Mouse (Mus musculus): ENCODE data around the gene Nf2. TPM values are rescaled to one million over a fixed set of nuclear protein-coding genes. Genes with fewer than 3 reads are reported as not detected.
A peak's percentile ranks its signal among the peaks of the same experiment; 100 is the strongest.

The Nf2 gene
- polyA plus RNA-seq, 1 experiment, result 43.5 TPM

DNA sequence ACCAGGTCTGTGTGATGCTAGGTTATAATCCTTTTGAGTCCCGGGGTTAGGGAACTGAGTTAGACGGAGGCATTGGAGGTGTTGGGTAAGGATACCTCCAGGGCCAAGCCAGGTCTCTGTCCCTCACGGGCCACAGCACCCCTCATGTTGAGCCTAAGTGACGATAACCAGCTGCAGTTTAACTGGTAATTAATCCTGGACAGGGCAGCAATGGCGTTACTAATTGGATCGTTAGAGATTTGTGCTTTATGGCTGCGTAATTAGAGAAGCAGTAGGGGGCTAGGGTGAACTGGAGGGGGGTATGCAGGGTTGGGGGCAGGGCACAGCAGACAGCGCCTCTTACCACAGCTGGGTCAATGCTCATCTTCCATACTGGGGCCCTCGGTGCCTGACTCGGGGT, 96.5 kb downstream of the Nf2 start:
- Histone ChIP-seq H3K4me1 (ENCODE audit: control insufficient read depth, insufficient read depth, insufficient read length, low read length) (no peaks in the 10 kb centered on the region), H3K27ac (ENCODE audit: insufficient read depth, low read depth, low read length) (no peak overlapping the region), H3K27me3 (ENCODE audit: control insufficient read depth, insufficient read depth, low read length) (peaks cover 16% of the 10 kb centered on the region), H3K36me3 (ENCODE audit: control insufficient read depth, insufficient read depth, low read length) (no peaks in the 10 kb centered on the region), H3K4me3 (ENCODE audit: low read depth, low read length) (no peak overlapping the region)
- WGBS, result 53% methylated on average over 10 of the region's 10 CpGs
- no peak for TF ChIP-seq POLR2A (IDR thresholded peaks at IDR 0.05; ENCODE audit: low read depth, low read length)
- no peak for TF ChIP-seq CTCF (IDR thresholded peaks at IDR 0.05; ENCODE audit: extremely low read depth, insufficient read length, insufficient replicate concordance, low read depth, low read length)

DNA sequence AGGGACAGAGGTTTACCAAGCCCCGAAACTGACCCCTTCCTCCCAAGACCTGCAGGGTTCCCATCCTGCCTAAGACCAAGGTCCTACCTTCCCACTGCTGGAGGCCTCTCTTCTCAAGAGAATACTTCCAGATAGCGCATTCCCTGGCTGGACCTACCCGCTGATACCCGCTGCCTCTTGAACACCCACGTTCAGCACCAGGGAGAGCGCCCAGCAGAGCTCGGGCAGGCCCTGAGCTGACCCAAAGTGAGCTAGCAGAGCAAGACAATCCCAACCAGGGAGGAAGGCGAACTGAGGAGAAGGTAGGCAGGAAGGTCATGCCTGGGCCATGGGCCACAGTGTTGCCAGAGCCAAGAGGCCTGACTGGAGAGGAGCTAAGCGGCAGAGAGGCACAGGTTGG, 99.1 kb downstream of the Nf2 start:
- no peak overlapping the region for H3K27ac ChIP-seq (ENCODE audit: insufficient read depth, low read depth, low read length)
- TF ChIP-seq CTCF (IDR thresholded peaks at IDR 0.05; ENCODE audit: extremely low read depth, insufficient read length, insufficient replicate concordance, low read depth, low read length), result no peak
- TF ChIP-seq POLR2A (IDR thresholded peaks at IDR 0.05; ENCODE audit: low read depth, low read length), result no peak
- H3K36me3 ChIP-seq (ENCODE audit: control insufficient read depth, insufficient read depth, low read length), result no peaks in the 10 kb centered on the region
- H3K4me1 ChIP-seq (ENCODE audit: control insufficient read depth, insufficient read depth, insufficient read length, low read length), result no peaks in the 10 kb centered on the region
- H3K27me3 ChIP-seq (ENCODE audit: control insufficient read depth, insufficient read depth, low read length), result peaks cover 41% of the 10 kb centered on the region
- H3K4me3 ChIP-seq (ENCODE audit: low read depth, low read length), result no peak overlapping the region
- WGBS, result 3% methylated on average over 9 of the region's 9 CpGs

DNA sequence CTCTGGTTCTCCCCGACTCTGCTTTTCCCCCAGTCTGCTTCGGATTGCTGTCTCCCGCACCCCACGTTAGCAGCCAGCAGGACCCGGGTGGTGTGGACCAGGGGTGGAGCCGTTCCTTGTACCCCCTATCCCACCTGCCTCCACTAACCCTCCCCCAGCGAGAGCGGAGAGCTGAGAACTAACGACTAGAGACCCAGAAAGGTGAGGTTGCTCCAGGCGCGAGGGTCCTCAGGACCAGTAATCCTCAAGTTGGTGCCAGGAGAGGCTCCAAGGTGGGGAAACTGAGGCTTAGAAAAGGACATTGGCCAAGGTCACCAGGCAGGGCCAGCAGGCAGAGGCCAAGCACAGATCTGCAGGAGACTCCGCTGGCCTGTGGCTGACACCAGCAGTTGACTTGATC, 102.1 kb downstream of the Nf2 start:
- Histone ChIP-seq H3K27me3 (ENCODE audit: control insufficient read depth, insufficient read depth, low read length) (peaks cover 44% of the 10 kb centered on the region), H3K4me1 (ENCODE audit: control insufficient read depth, insufficient read depth, insufficient read length, low read length) (no peaks in the 10 kb centered on the region), H3K36me3 (ENCODE audit: control insufficient read depth, insufficient read depth, low read length) (no peaks in the 10 kb centered on the region), H3K27ac (ENCODE audit: insufficient read depth, low read depth, low read length) (no peak overlapping the region), H3K4me3 (ENCODE audit: low read depth, low read length) (no peak overlapping the region)
- TF ChIP-seq CTCF (IDR thresholded peaks at IDR 0.05; ENCODE audit: extremely low read depth, insufficient read length, insufficient replicate concordance, low read depth, low read length) (no peak), POLR2A (IDR thresholded peaks at IDR 0.05; ENCODE audit: low read depth, low read length) (no peak)
- 7% methylated on average over 12 of the region's 12 CpGs for WGBS

DNA sequence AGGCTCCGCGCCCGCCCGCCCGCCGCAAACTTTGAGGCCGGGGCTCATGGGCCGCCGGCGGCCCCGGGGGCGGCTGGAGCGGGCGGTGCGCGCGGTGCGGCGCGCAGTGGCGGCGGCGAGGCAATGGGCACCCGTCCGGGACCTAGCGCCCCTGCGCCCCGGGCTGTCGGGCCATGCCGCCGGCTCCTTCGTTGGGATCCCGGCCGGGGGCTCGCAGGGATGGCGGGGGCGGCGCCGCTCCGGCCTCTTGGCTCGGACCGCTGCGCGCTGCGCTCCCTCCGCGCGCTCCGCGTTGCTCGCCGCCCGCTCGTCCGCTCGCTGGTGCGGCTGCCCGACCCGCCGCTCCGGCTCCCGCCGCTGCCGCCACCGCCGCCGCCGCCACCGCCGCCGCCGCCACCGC, 102.6 kb downstream of the Nf2 start, which contains the start of gene Cabp7:
Gene Cabp7, minus strand, starts transcription at position 46 of the 400 bp plus-strand sequence.
- Histone ChIP-seq H3K4me3 (ENCODE audit: low read depth, low read length) (peak within 1 kb of the TSS; percentile 34), H3K4me1 (ENCODE audit: control insufficient read depth, insufficient read depth, insufficient read length, low read length) (no peaks in the 10 kb centered on the region), H3K27ac (ENCODE audit: insufficient read depth, low read depth, low read length) (no peak within 1 kb of the TSS), H3K27me3 (ENCODE audit: control insufficient read depth, insufficient read depth, low read length) (peaks cover 44% of the 10 kb centered on the region), H3K36me3 (ENCODE audit: control insufficient read depth, insufficient read depth, low read length) (no peaks in the 10 kb centered on the region)
- no peak for TF ChIP-seq POLR2A (IDR thresholded peaks at IDR 0.05; ENCODE audit: low read depth, low read length)
- TF ChIP-seq CTCF (IDR thresholded peaks at IDR 0.05; ENCODE audit: extremely low read depth, insufficient read length, insufficient replicate concordance, low read depth, low read length), result no peak
- WGBS, result 2% methylated on average over 43 of the region's 73 CpGs

DNA sequence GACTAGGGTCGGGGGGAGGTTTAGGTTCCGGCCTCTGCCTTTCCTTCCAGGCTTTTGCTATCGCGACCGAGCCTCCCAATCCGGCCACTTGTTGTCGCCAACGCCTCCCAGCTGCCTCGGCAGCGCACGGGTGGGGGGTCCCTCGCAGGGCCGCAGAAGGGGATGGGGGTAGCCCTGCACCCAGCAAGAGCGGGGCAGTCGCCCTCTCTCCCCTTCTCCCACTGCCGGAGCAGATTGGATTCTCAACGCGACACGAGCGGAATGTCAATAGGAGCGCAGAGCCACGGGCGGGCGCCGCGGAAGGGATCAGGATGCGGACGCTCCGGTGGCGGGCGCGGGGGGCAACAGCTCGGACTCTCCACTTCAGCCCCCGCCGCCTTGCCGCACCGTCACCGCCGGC, 103.4 kb downstream of the Nf2 start:
- Histone ChIP-seq H3K27me3 (ENCODE audit: control insufficient read depth, insufficient read depth, low read length) (peaks cover 44% of the 10 kb centered on the region), H3K4me3 (ENCODE audit: low read depth, low read length) (no peak overlapping the region), H3K36me3 (ENCODE audit: control insufficient read depth, insufficient read depth, low read length) (no peaks in the 10 kb centered on the region), H3K4me1 (ENCODE audit: control insufficient read depth, insufficient read depth, insufficient read length, low read length) (no peaks in the 10 kb centered on the region), H3K27ac (ENCODE audit: insufficient read depth, low read depth, low read length) (no peak overlapping the region)
- 2% methylated on average over 39 of the region's 39 CpGs for WGBS
- no peak for TF ChIP-seq POLR2A (IDR thresholded peaks at IDR 0.05; ENCODE audit: low read depth, low read length)
- TF ChIP-seq CTCF (IDR thresholded peaks at IDR 0.05; ENCODE audit: extremely low read depth, insufficient read length, insufficient replicate concordance, low read depth, low read length), result no peak

DNA sequence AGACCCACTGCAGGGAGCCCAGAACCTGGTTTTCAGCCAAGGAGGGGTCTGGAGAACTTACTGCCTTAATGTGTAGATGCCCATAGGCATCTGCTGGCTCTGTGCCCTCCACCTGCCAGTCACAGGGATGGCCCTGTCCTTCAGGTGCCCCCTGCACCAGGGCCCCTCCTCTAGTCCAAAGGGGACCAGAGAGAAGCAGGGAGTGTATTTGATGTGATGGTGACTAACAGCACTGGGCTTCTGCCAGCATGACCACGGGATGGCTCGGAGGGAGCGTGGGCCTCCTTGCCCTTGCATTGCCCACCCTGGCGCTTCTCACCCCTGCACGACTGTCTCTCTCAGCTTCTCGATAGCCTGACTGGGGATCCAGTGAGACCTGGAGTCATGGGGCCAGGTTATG, 104.6 kb downstream of the Nf2 start:
- 55% methylated on average over 6 of the region's 6 CpGs for WGBS
- H3K27ac ChIP-seq (ENCODE audit: insufficient read depth, low read depth, low read length), result no peak overlapping the region

DNA sequence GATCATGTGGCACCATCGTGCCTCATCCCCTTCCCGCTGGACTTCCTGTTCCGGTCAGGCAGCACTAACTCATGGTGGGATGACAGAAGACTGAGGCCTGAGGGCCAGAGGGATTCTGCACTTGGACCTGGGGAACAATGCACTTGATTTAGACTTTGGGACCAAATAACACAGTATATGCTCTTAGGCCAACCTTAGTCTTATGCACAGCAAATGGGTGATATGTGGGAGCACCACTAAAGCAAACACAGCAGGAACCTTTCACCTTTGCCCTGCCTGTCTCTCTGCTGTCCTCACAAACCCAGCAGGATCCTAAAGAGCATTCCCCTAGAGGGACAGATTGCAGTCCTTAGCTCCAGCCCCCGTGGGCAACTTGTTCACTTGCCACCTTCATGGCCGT, 108.6 kb downstream of the Nf2 start:
- Histone ChIP-seq H3K4me1 (ENCODE audit: control insufficient read depth, insufficient read depth, insufficient read length, low read length) (no peaks in the 10 kb centered on the region), H3K27ac (ENCODE audit: insufficient read depth, low read depth, low read length) (no peak overlapping the region), H3K27me3 (ENCODE audit: control insufficient read depth, insufficient read depth, low read length) (peaks cover 8% of the 10 kb centered on the region), H3K36me3 (ENCODE audit: control insufficient read depth, insufficient read depth, low read length) (peaks cover 6% of the 10 kb centered on the region; the same call in 1 of the 2 replicates), H3K4me3 (ENCODE audit: low read depth, low read length) (no peak overlapping the region)
- 49% methylated on average over 5 of the region's 5 CpGs for WGBS
- no peak for TF ChIP-seq POLR2A (IDR thresholded peaks at IDR 0.05; ENCODE audit: low read depth, low read length)
- no peak for TF ChIP-seq CTCF (IDR thresholded peaks at IDR 0.05; ENCODE audit: extremely low read depth, insufficient read length, insufficient replicate concordance, low read depth, low read length)

More for the DNA sequence above, 104.6 kb downstream of the Nf2 start:
- Histone ChIP-seq H3K4me3 (ENCODE audit: low read depth, low read length) (no peak overlapping the region), H3K36me3 (ENCODE audit: control insufficient read depth, insufficient read depth, low read length) (no peaks in the 10 kb centered on the region), H3K27me3 (ENCODE audit: control insufficient read depth, insufficient read depth, low read length) (peaks cover 39% of the 10 kb centered on the region), H3K4me1 (ENCODE audit: control insufficient read depth, insufficient read depth, insufficient read length, low read length) (no peaks in the 10 kb centered on the region)
- TF ChIP-seq CTCF (IDR thresholded peaks at IDR 0.05; ENCODE audit: extremely low read depth, insufficient read length, insufficient replicate concordance, low read depth, low read length) (no peak), POLR2A (IDR thresholded peaks at IDR 0.05; ENCODE audit: low read depth, low read length) (no peak)
